Mouse (Mus musculus): ENCODE measurements at regions not wholly inside any gene's neighbourhood (a gene's known extent, or its start where the extent isn't known, plus 50 kb on each side); places are given as distances from the start of the nearest gene placed in this dataset.

DNA sequence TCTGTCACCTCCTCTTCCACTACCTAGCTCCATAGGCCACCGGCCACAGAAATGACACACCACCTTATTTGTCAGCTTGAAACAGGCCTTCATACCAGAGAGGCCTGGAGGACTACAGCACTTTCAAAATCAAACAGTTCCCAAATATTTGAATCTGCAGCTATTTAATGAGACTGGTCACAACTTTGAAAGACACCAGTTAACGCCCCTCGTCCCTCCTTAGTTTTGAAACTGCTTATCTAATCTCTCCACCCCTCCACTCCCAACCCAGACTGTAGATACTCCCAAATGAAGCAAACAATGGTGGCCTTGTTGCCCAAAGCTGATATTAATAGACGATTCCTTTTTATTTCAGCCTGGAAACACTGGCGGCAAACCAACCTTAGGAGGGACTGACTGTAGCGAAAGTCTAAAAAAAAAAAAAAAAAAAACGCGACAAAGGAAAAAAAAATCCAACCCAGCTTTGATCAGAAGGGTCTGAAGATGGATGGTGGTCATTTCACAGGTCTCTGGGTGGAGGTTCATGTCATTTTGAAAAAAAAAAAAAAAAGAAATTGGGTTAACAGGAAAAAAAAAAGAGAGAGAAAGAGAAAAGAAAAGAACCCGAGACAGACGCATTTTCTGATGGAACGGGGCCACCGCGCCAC lies 80.8 kb downstream of the Hes1 start:
- no peak for TF ChIP-seq GATA1 (IDR thresholded peaks at IDR 0.05; ENCODE audit: borderline replicate concordance, low read length)
- no peak for TF ChIP-seq FLI1 (IDR thresholded peaks at IDR 0.05; ENCODE audit: low read length)

All from megakaryocyte, embryonic 14.5 days (primary cell).